Mouse (Mus musculus): ENCODE measurements around the gene Nek8.

DNA sequence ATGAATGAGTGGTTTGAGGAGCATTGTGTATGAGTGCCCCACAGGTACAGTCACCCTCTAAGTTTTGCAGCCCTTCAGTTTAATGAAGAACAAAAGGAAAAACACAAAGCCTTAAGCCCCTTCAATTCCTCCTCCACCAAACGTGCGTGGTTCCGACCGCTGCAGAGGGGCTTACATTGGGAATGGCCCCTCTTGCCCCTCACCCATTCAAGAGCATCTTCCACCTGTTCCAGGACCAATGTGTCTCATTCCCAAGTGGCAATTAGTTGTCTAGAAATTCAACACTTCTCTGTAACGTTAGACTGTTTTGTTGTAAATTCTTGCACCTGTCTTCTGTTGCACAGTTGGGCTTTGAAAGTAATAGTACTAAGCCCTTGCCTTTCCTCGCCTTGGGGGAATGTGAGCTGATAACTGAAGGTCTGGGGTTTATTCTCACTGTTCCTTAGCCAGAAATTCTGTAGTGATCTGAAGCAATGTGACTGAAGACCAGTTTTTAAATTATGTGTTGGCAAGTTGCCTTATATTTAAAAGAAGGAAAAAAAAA lies 20.2 kb downstream of the Nek8 start:
- TF ChIP-seq CTCF (IDR thresholded peaks at IDR 0.05; ENCODE audit: control insufficient read depth, insufficient read depth, low read length) (no peak), POLR2A (IDR thresholded peaks at IDR 0.05; ENCODE audit: borderline replicate concordance, control insufficient read depth, low read depth, low read length) (no peak)
